Mouse (Mus musculus) forelimb bud, embryonic 11.5 days (tissue): ENCODE results near the gene Sspo.
"Not testable (repeated sequence)": the region's sequence is repeated elsewhere in the genome, so short reads cannot be mapped to it uniquely, and the experiment has no call there.

Source experiments
- DNase-seq: peaks from one replicate; pipeline ENCODE4 v3.0.0-alpha.2; 2012; ENCODE audit warnings: low read depth, low spot score

The Sspo gene

GRCm38 (mm10) chr6:48487747-48488725 lies 40.0 kb downstream of the Sspo start:
- DNase-seq: peak; percentile 25

- no peak for DNase-seq
Measured at GRCm38 (mm10) chr6:48489741-48490140, 41.7 kb downstream of the Sspo start.

- DNase-seq: no peak
Measured at GRCm38 (mm10) chr6:48491361-48491760, 43.3 kb downstream of the Sspo start.

GRCm38 (mm10) chr6:48493136-48493730 lies 45.2 kb downstream of the Sspo start:
- no peak for DNase-seq

- DNase-seq: no peak
Measured at GRCm38 (mm10) chr6:48497521-48497920, 49.5 kb downstream of the Sspo start.

GRCm38 (mm10) chr6:48503847-48504240 lies 55.8 kb downstream of the Sspo start:
- no peak for DNase-seq

- peak; percentile 78 for DNase-seq
Measured at GRCm38 (mm10) chr6:48504241-48504854, 56.3 kb downstream of the Sspo start.

GRCm38 (mm10) chr6:48508087-48508486 lies 60.1 kb downstream of the Sspo start:
- no peak for DNase-seq

GRCm38 (mm10) chr6:48510426-48510825 lies 62.4 kb downstream of the Sspo start:
- no peak for DNase-seq

- no peak for DNase-seq
Measured at GRCm38 (mm10) chr6:48511861-48512260, 63.8 kb downstream of the Sspo start.

- DNase-seq: not testable (repeated sequence)
Measured at GRCm38 (mm10) chr6:48524882-48525281, 76.9 kb downstream of the Sspo start.

GRCm38 (mm10) chr6:48527901-48528300 lies 79.9 kb downstream of the Sspo start:
- DNase-seq: no peak

GRCm38 (mm10) chr6:48529261-48529660 lies 81.2 kb downstream of the Sspo start:
- DNase-seq: no peak

GRCm38 (mm10) chr6:48529871-48530440 lies 81.9 kb downstream of the Sspo start:
- DNase-seq: no peak

GRCm38 (mm10) chr6:48530862-48531261 lies 82.8 kb downstream of the Sspo start:
- DNase-seq: no peak

GRCm38 (mm10) chr6:48533475-48533874 lies 85.4 kb downstream of the Sspo start:
- DNase-seq: no peak

GRCm38 (mm10) chr6:48534913-48535312 lies 86.9 kb downstream of the Sspo start:
- no peak for DNase-seq

- no peak for DNase-seq
Measured at GRCm38 (mm10) chr6:48536091-48536490, 88.1 kb downstream of the Sspo start.

- peak; percentile 85 for DNase-seq
Measured at GRCm38 (mm10) chr6:48537105-48537954, 89.3 kb downstream of the Sspo start, which contains the start of gene Atp6v0e2. Atp6v0e2 (plus strand) TSS chr6:48537615.

GRCm38 (mm10) chr6:48538841-48539737 lies 91.1 kb downstream of the Sspo start:
- peak; percentile 87 for DNase-seq
